ENCODE assay signal across 7 mouse cellular contexts in the genomic region with DNA sequence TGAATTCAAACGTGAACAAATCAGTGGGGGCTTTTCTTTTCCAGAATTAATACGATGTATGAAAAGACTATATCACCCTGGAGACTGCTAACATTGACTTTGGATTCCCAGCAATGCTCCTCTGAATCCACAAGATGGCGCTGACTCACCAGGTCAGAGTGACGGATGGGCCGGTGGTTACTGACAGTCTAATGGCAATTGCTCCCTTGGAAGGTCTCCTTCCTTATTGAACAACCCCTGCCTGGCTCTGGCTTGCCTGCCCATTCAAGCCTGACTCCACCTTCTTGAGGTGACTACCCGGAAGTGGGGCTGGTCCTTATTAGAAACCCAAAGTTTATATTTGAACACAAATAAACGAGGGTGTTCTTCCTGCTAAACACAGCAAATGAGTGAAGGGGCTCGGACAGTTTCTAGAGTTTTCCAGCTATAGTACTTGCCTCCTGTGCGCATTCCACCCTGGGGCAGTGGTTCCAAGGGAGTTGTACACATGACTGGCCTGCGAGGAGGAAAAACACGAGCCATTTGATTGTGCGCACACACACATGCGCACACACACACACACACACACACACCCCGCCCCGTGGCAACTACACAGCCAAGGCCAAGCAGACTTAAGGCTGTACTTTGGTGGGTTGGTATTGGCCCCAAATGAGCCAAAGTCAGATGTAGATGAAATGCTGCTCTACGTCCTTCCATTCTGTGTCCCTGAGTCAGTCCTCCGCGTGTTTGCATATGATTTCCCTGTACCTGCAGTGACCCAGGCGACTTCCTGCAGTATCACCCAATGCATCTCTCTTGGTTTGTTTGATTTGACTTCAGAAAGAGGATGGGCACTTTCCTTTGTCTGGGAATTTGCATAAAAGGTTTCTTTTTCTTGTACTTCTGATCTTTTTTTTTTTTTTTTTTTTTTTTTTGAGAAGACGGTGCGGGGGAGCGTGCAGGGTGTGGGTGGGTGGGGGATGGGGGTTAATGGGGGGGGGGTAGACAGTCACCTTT. TPM values are rescaled to one million over a fixed set of nuclear protein-coding genes. Genes with fewer than 3 reads are reported as not detected.
DNase-seq lines count a peak whose midpoint lies in the region; ATAC-seq and TF ChIP-seq lines count a peak whose summit lies in the region.

No protein-coding gene starts in this region.

- H3K27ac ChIP-seq in forebrain, postnatal 0 days (ENCODE audit: low read depth, low read length): no peak overlapping the region
- peak overlapping the region; percentile 52; the same call in 1 of the 2 replicates for H3K27ac ChIP-seq in kidney, embryonic 16.5 days (ENCODE audit: low read length)
- no peak overlapping the region for H3K27ac ChIP-seq in lung, embryonic 16.5 days (ENCODE audit: low read length)

- no peak for TF ChIP-seq POLR2A in brain, embryonic 14.5 days (IDR thresholded peaks at IDR 0.05; ENCODE audit: borderline replicate concordance, extremely low read depth, insufficient read depth, insufficient read length, poor library complexity, severe bottlenecking)

- no peak overlapping the region for H3K9ac ChIP-seq in forebrain, postnatal 0 days
- no peak overlapping the region for H3K9ac ChIP-seq in kidney, embryonic 16.5 days (replicated peaks; ENCODE audit: low read length)
- no peak overlapping the region for H3K9ac ChIP-seq in lung, embryonic 16.5 days (ENCODE audit: low read length)

- DNase-seq in 3T3-L1 (ENCODE audit: low read depth, low spot score): peak; percentile 68
- DNase-seq in B cell, adult 2 months: peak; percentile 76
- DNase-seq in brain, embryonic 14.5 days (ENCODE audit: low read depth): peak; percentile 76
- DNase-seq in forebrain, postnatal 0 days: peak; percentile 78
- DNase-seq in retina, postnatal 1 day: peak; percentile 77

- WGBS in forebrain, postnatal 0 days: 62% methylated on average over 22 of the region's 22 CpGs
- 52% methylated on average over 19 of the region's 22 CpGs for WGBS in kidney, embryonic 16.5 days
- 53% methylated on average over 22 of the region's 22 CpGs for WGBS in lung, embryonic 16.5 days

- H3K4me3 ChIP-seq in forebrain, postnatal 0 days (ENCODE audit: low read depth, low read length): no peak overlapping the region
- H3K4me3 ChIP-seq in kidney, embryonic 16.5 days (ENCODE audit: low read length): no peak overlapping the region
- H3K4me3 ChIP-seq in lung, embryonic 16.5 days (ENCODE audit: low read length): no peak overlapping the region

- no peak overlapping the region for H3K4me2 ChIP-seq in forebrain, postnatal 0 days (ENCODE audit: low read depth)
- H3K4me2 ChIP-seq in kidney, embryonic 16.5 days (replicated peaks; ENCODE audit: low read depth, low read length): 0 out of 2 replicates have a peak overlapping the region, but pooled peaks have one; percentile 17
- no peak overlapping the region for H3K4me2 ChIP-seq in lung, embryonic 16.5 days (ENCODE audit: low read depth, low read length)

- no peaks in the 10 kb centered on the region for H3K4me1 ChIP-seq in forebrain, postnatal 0 days (ENCODE audit: insufficient read depth)
- no peaks in the 10 kb centered on the region for H3K4me1 ChIP-seq in kidney, embryonic 16.5 days (ENCODE audit: insufficient read depth, low read length)
- no peaks in the 10 kb centered on the region for H3K4me1 ChIP-seq in lung, embryonic 16.5 days (replicated peaks; ENCODE audit: control insufficient read depth, insufficient read depth, low read length)

- no peaks in the 10 kb centered on the region for H3K27me3 ChIP-seq in forebrain, postnatal 0 days (ENCODE audit: insufficient read depth, low read length)
- H3K27me3 ChIP-seq in kidney, embryonic 16.5 days (ENCODE audit: insufficient read depth, low read length): no peaks in the 10 kb centered on the region
- H3K27me3 ChIP-seq in lung, embryonic 16.5 days (ENCODE audit: control insufficient read depth, insufficient read depth, low read depth, low read length): no peaks in the 10 kb centered on the region

- TF ChIP-seq CTCF in brain, embryonic 14.5 days (IDR thresholded peaks at IDR 0.05; ENCODE audit: borderline replicate concordance, extremely low read depth, insufficient read depth, insufficient read length): peak; percentile 96
- peak; percentile 88 for TF ChIP-seq CTCF in forebrain, postnatal 0 days (IDR thresholded peaks at IDR 0.05; ENCODE audit: low read depth)

- peaks cover 2% of the 10 kb centered on the region; the same call in 1 of the 2 replicates for H3K36me3 ChIP-seq in forebrain, postnatal 0 days (ENCODE audit: insufficient read depth)
- H3K36me3 ChIP-seq in kidney, embryonic 16.5 days (ENCODE audit: insufficient read depth, low read length): peaks cover 6% of the 10 kb centered on the region
- H3K36me3 ChIP-seq in lung, embryonic 16.5 days (ENCODE audit: control insufficient read depth, insufficient read depth, low read length): peaks cover 3% of the 10 kb centered on the region; the same call in 1 of the 2 replicates

- peak; percentile 62 for ATAC-seq in forebrain, postnatal 0 days
- peak; percentile 79; the same call in 1 of the 2 replicates for ATAC-seq in kidney, embryonic 16.5 days (ENCODE audit: low FRiP score, low TSS enrichment)
- ATAC-seq in lung, embryonic 16.5 days (ENCODE audit: low read depth): peak; percentile 66

- H3K9me3 ChIP-seq in forebrain, postnatal 0 days (ENCODE audit: low read length): no peaks in the 10 kb centered on the region
- H3K9me3 ChIP-seq in kidney, embryonic 16.5 days (ENCODE audit: low read length): no peaks in the 10 kb centered on the region
- no peaks in the 10 kb centered on the region for H3K9me3 ChIP-seq in lung, embryonic 16.5 days (ENCODE audit: control insufficient read depth, low read length)

RNA-seq across cellular contexts. Expression of a gene that starts 15.4 kb away (rescaled TPM):
- 25.9 and 31.3 TPM in 2 replicates for polyA plus RNA-seq in brain, embryonic 14.5 days (2012; rRNA removed)
- total RNA-seq in forebrain, postnatal 0 days (2014; rRNA removed): 35.0 and 49.5 TPM in 2 replicates
- 13.9 and 18.7 TPM in 2 replicates for polyA plus RNA-seq in forebrain, postnatal 0 days (2015; fragmentation: Nextera tagmentation; extraction: Ambion mirVana)
- polyA plus RNA-seq in kidney, embryonic 16.5 days (2015; fragmentation: Nextera tagmentation; extraction: Ambion mirVana): 45.7 and 47.7 TPM in 2 replicates
- polyA plus RNA-seq in lung, embryonic 16.5 days (2015; fragmentation: Nextera tagmentation; extraction: Ambion mirVana): 39.0 and 42.5 TPM in 2 replicates

RNA-seq across cellular contexts. Expression of a gene that starts 17.7 kb away (rescaled TPM):
- polyA plus RNA-seq in brain, embryonic 14.5 days (2012; rRNA removed): 51.4 and 78.3 TPM in 2 replicates
- total RNA-seq in forebrain, postnatal 0 days (2014; rRNA removed): 23.2 and 28.6 TPM in 2 replicates
- polyA plus RNA-seq in forebrain, postnatal 0 days (2015; fragmentation: Nextera tagmentation; extraction: Ambion mirVana): 3.4 and 5.7 TPM in 2 replicates
- polyA plus RNA-seq in kidney, embryonic 16.5 days (2015; fragmentation: Nextera tagmentation; extraction: Ambion mirVana): 8.5 and 9.7 TPM in 2 replicates
- 8.0 and 8.3 TPM in 2 replicates for polyA plus RNA-seq in lung, embryonic 16.5 days (2015; fragmentation: Nextera tagmentation; extraction: Ambion mirVana)
